Mouse (Mus musculus): ENCODE measurements at regions not wholly inside any gene's neighbourhood (a gene's known extent, or its start where the extent isn't known, plus 50 kb on each side); places are given as distances from the start of the nearest gene placed in this dataset.

GRCm38 (mm10) chr9:41565784-41566183 lies 404.3 kb upstream of the Ubash3b start:
- Histone ChIP-seq H3K4me2 (no peak overlapping the region), H3K27ac (no peak overlapping the region), H3K9ac (no peak overlapping the region), H3K27me3 (no peaks in the 10 kb centered on the region), H3K4me3 (replicated peaks) (no peak overlapping the region), H3K4me1 (peaks cover 5% of the 10 kb centered on the region; the same call in 1 of the 2 replicates), H3K9me3 (no peaks in the 10 kb centered on the region), H3K36me3 (replicated peaks) (no peaks in the 10 kb centered on the region; the same call in 1 of the 2 replicates)
- ATAC-seq (ENCODE audit: low FRiP score) = no peak
- WGBS = 87% methylated on average over 7 of the region's 7 CpGs

DNA sequence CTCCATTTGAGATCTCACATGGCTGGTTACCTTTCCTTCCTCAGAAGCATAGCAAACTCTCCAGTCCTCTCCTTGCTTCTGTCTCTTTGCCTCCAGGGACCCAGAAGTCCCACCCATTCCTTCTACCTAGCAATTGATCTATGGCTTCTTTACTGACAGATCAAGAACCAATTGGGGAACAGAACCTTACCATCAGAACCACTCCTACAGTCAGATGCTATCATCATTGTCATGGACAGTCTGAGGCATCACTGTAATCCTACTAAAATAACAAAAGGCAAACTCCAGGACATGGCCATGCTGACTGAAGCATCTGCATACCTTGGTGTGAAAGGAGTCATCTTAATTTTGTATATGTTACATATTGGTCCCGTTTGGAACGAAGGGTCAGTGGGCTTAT lies 401.9 kb upstream of the Ubash3b start:
- Histone ChIP-seq H3K36me3 (replicated peaks) (no peaks in the 10 kb centered on the region; the same call in 1 of the 2 replicates), H3K9me3 (no peaks in the 10 kb centered on the region)
- WGBS = 96% methylated on average over 2 of the region's 2 CpGs

DNA sequence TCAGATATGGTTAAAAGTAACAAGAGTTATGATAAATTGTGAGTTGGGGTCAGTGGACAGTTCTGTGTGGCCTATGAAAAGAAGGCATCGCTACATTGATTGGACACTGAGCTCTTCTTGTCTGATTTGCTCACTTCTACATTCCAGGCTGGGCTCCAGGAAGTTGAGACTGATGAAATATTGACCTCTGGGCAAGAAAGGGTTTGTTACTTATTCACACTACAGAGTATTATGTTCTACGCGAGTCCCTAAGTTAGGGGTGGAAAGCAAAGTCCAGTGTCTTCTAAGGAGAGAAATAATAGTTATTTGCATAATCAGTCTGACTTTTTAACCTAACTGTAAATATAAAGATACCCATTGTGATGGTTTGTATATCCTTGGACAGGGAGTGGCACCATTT lies 397.0 kb upstream of the Ubash3b start:
- 96% methylated on average over 3 of the region's 3 CpGs for WGBS
- Histone ChIP-seq H3K27ac (no peak overlapping the region), H3K36me3 (replicated peaks) (no peaks in the 10 kb centered on the region), H3K4me3 (replicated peaks) (no peak overlapping the region), H3K9me3 (no peaks in the 10 kb centered on the region), H3K9ac (no peak overlapping the region), H3K4me1 (no peaks in the 10 kb centered on the region), H3K27me3 (no peaks in the 10 kb centered on the region), H3K4me2 (no peak overlapping the region)
- no peak for ATAC-seq (ENCODE audit: low FRiP score)

More for the DNA sequence above, 401.9 kb upstream of the Ubash3b start:
- Histone ChIP-seq H3K27me3 (no peaks in the 10 kb centered on the region), H3K4me2 (no peak overlapping the region), H3K9ac (no peak overlapping the region), H3K27ac (no peak overlapping the region), H3K4me3 (replicated peaks) (no peak overlapping the region), H3K4me1 (peaks cover 5% of the 10 kb centered on the region; the same call in 1 of the 2 replicates)
- ATAC-seq (ENCODE audit: low FRiP score) = no peak

GRCm38 (mm10) chr9:41556888-41557287 lies 395.4 kb upstream of the Ubash3b start:
- no peak for ATAC-seq (ENCODE audit: low FRiP score)
- no peaks in the 10 kb centered on the region for H3K27me3 ChIP-seq
- H3K4me3 ChIP-seq (replicated peaks) = no peak overlapping the region

GRCm38 (mm10) chr9:41545776-41546175 lies 384.3 kb upstream of the Ubash3b start:
- Histone ChIP-seq H3K4me3 (replicated peaks) (no peak overlapping the region), H3K36me3 (replicated peaks) (no peaks in the 10 kb centered on the region), H3K27ac (no peak overlapping the region), H3K9ac (no peak overlapping the region), H3K4me1 (no peaks in the 10 kb centered on the region), H3K27me3 (no peaks in the 10 kb centered on the region), H3K9me3 (no peaks in the 10 kb centered on the region), H3K4me2 (no peak overlapping the region)
- no peak for ATAC-seq (ENCODE audit: low FRiP score)
- WGBS = 87% methylated on average over 1 of the region's 1 CpGs

More at GRCm38 (mm10) chr9:41556888-41557287, 395.4 kb upstream of the Ubash3b start:
- no peak overlapping the region for H3K9ac ChIP-seq
- H3K9me3 ChIP-seq = no peaks in the 10 kb centered on the region
- H3K36me3 ChIP-seq (replicated peaks) = no peaks in the 10 kb centered on the region
- WGBS = 88% methylated on average over 4 of the region's 4 CpGs
- no peak overlapping the region for H3K27ac ChIP-seq
- H3K4me2 ChIP-seq = no peak overlapping the region
- H3K4me1 ChIP-seq = no peaks in the 10 kb centered on the region

DNA sequence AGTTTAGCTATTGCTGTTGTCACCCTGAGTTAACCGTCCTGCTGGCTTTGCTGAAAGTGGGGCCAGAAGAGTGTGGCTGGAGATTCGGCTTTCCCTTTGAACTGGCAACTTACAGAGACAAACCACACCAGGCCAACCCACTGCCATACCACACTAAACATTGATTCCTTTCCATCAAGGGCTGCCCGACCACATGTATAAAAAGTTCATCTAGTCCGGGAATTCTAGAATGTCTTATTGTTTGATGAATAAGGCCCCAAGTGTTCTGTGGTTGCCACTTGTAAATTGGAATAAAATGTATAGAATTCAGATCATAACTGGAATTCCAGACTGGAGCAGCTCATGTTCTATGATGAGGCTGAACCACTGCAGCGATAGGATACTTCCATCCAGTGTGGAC lies 381.0 kb upstream of the Ubash3b start:
- ATAC-seq (ENCODE audit: low FRiP score) = no peak
- Histone ChIP-seq H3K36me3 (replicated peaks) (no peaks in the 10 kb centered on the region), H3K27ac (no peak overlapping the region), H3K9ac (no peak overlapping the region), H3K4me2 (no peak overlapping the region), H3K4me1 (no peaks in the 10 kb centered on the region), H3K4me3 (replicated peaks) (no peak overlapping the region), H3K27me3 (no peaks in the 10 kb centered on the region), H3K9me3 (no peaks in the 10 kb centered on the region)
- 86% methylated on average over 5 of the region's 5 CpGs for WGBS

DNA sequence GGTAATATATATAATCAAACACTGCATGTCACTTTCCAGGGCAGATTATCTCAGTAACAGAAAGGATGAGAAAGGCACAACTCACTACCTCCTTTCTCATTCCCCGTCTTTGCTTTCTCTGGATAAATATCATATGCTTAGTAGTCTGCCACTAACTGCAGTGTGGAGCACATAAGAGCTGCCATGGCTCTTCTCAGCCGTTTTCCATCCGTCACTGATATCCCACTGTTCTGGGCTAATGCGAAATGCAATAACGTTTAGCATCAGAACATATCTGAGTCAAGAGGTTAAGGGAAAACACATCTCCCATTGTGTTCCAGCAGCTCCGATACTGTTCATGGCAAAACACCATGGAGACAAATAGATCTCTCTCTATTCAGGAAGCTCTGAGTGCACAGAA lies 379.8 kb upstream of the Ubash3b start:
- Histone ChIP-seq H3K27ac (no peak overlapping the region; the same call in 1 of the 2 replicates), H3K9ac (no peak overlapping the region), H3K4me1 (no peaks in the 10 kb centered on the region), H3K36me3 (replicated peaks) (no peaks in the 10 kb centered on the region), H3K9me3 (no peaks in the 10 kb centered on the region), H3K4me2 (no peak overlapping the region), H3K4me3 (replicated peaks) (no peak overlapping the region), H3K27me3 (no peaks in the 10 kb centered on the region)
- 79% methylated on average over 6 of the region's 6 CpGs for WGBS
- no peak for ATAC-seq (ENCODE audit: low FRiP score)

DNA sequence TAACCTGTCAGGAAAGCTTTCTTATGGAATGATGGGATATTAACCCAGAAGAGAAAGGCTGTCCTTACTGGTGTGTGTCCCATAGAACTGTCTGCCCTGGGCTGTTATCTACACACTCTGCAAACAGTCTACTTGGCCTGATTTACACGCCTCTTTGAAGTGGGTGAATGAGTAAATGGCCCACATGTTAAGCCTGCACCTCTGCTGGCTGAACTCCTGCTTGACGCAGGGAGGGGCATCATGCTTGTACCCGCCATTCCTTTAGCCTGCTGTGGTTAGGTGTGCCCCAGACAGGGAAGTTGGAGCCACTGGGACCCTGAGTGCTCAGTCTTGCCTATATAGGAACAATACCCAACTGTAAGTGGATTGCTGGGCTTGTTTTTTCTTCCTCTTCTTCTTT lies 371.3 kb upstream of the Ubash3b start:
- no peak for ATAC-seq (ENCODE audit: low FRiP score)
- Histone ChIP-seq H3K9me3 (no peaks in the 10 kb centered on the region), H3K4me1 (peaks cover 3% of the 10 kb centered on the region; the same call in 1 of the 2 replicates), H3K4me3 (replicated peaks) (no peak overlapping the region), H3K9ac (no peak overlapping the region), H3K36me3 (replicated peaks) (no peaks in the 10 kb centered on the region), H3K4me2 (no peak overlapping the region), H3K27me3 (no peaks in the 10 kb centered on the region), H3K27ac (no peak overlapping the region)
- 89% methylated on average over 3 of the region's 3 CpGs for WGBS

DNA sequence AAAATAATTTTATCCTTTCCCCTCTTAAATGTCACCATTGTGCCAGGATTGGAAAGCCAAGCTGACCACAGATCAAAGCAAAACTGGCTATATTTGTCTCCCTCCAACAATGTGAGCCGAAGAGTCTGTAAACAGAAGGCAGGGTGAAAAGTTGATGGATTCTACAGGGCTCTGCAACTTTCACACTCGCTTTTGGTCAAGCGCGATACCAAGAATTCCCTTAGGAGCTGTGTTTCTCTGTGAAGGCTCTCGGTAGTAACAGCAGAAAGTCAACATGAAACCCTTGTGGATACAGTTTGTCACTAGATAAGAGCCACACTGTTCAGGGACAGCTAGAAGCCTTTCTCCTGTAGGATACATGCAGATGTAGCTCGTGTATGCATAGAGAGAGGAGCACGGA lies 370.8 kb upstream of the Ubash3b start:
- no peak for ATAC-seq (ENCODE audit: low FRiP score)
- Histone ChIP-seq H3K36me3 (replicated peaks) (no peaks in the 10 kb centered on the region), H3K4me3 (replicated peaks) (no peak overlapping the region), H3K9ac (no peak overlapping the region), H3K27me3 (no peaks in the 10 kb centered on the region), H3K4me1 (peaks cover 3% of the 10 kb centered on the region; the same call in 1 of the 2 replicates), H3K4me2 (no peak overlapping the region), H3K9me3 (no peaks in the 10 kb centered on the region), H3K27ac (no peak overlapping the region)
- WGBS = 86% methylated on average over 7 of the region's 7 CpGs

DNA sequence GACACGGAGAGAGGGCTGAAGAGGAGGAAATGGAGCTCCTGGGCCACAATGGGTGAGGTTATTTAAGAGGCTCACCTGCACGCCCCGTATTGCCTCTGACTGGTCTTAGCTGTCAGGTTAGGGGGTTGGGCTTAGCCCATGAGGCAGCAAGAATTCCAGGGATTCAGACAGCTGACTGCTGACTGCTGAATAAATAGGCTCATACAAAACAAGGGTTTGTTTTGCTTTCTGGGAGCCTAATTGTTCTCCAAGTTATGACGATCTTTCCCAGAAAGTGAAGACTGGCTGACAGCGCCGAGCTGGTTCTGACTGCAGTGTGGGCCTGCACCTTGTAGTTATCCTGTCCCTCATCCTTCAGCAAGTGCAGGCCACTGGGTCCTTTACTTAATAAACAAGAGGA lies 370.1 kb upstream of the Ubash3b start:
- Histone ChIP-seq H3K9me3 (no peaks in the 10 kb centered on the region), H3K27me3 (no peaks in the 10 kb centered on the region), H3K4me1 (peaks cover 5% of the 10 kb centered on the region; the same call in 1 of the 2 replicates), H3K9ac (no peak overlapping the region), H3K4me3 (replicated peaks) (no peak overlapping the region), H3K36me3 (replicated peaks) (no peaks in the 10 kb centered on the region), H3K27ac (no peak overlapping the region), H3K4me2 (no peak overlapping the region)
- WGBS = 77% methylated on average over 6 of the region's 6 CpGs
- ATAC-seq (ENCODE audit: low FRiP score) = no peak

DNA sequence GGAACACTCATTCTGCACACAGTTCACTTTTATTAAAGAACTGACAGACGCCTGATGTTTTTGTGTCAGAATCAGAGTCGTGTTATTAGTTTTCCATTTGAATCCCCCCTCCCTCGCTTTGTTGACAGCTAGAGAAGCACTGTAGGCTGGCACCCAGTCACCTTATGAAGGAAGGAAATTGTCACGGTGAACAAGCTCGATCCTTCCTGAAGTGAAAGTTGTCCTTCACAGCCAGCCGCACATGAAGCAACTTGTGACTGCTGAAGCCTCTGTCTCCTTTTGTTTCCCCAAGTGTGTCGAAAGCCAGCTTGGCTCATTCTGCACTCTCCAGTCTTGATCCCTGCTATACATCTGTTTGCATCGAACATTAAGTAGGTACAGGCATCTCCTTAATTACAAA lies 364.6 kb upstream of the Ubash3b start:
- H3K36me3 ChIP-seq (replicated peaks) = no peaks in the 10 kb centered on the region
- no peaks in the 10 kb centered on the region for H3K27me3 ChIP-seq
- peaks cover 26% of the 10 kb centered on the region for H3K4me1 ChIP-seq
- ATAC-seq (ENCODE audit: low FRiP score) = no peak
- H3K4me2 ChIP-seq = no peak overlapping the region
- H3K4me3 ChIP-seq (replicated peaks) = no peak overlapping the region
- WGBS = 43% methylated on average over 8 of the region's 8 CpGs
- H3K27ac ChIP-seq = peak overlapping the region; percentile 68
- no peaks in the 10 kb centered on the region for H3K9me3 ChIP-seq
- no peak overlapping the region for H3K9ac ChIP-seq

- peaks cover 26% of the 10 kb centered on the region for H3K4me1 ChIP-seq
- no peak overlapping the region for H3K9ac ChIP-seq
- no peaks in the 10 kb centered on the region for H3K27me3 ChIP-seq
- 40% methylated on average over 1 of the region's 1 CpGs for WGBS
- H3K36me3 ChIP-seq (replicated peaks) = no peaks in the 10 kb centered on the region
- ATAC-seq (ENCODE audit: low FRiP score) = no peak
- H3K27ac ChIP-seq = peak overlapping the region; percentile 68
- H3K4me3 ChIP-seq (replicated peaks) = no peak overlapping the region
- H3K9me3 ChIP-seq = no peaks in the 10 kb centered on the region
- H3K4me2 ChIP-seq = no peak overlapping the region
Observed at GRCm38 (mm10) chr9:41525534-41525933, 364.0 kb upstream of the Ubash3b start.

- Histone ChIP-seq H3K27me3 (no peaks in the 10 kb centered on the region), H3K4me1 (peaks cover 26% of the 10 kb centered on the region), H3K9ac (no peak overlapping the region), H3K9me3 (no peaks in the 10 kb centered on the region), H3K4me2 (no peak overlapping the region), H3K36me3 (replicated peaks) (no peaks in the 10 kb centered on the region), H3K27ac (peak overlapping the region; percentile 68), H3K4me3 (replicated peaks) (no peak overlapping the region)
- no peak for ATAC-seq (ENCODE audit: low FRiP score)
- WGBS = 77% methylated on average over 7 of the region's 7 CpGs
Observed at GRCm38 (mm10) chr9:41524591-41524990, 363.1 kb upstream of the Ubash3b start.

Measured in forebrain, embryonic 12.5 days (tissue).